Mouse (Mus musculus): ENCODE data around the gene Olfr874.
"Not testable (repeated sequence)": the region's sequence is repeated elsewhere in the genome, so short reads cannot be mapped to it uniquely, and the experiment has no call there.

Gene Olfr874

DNA sequence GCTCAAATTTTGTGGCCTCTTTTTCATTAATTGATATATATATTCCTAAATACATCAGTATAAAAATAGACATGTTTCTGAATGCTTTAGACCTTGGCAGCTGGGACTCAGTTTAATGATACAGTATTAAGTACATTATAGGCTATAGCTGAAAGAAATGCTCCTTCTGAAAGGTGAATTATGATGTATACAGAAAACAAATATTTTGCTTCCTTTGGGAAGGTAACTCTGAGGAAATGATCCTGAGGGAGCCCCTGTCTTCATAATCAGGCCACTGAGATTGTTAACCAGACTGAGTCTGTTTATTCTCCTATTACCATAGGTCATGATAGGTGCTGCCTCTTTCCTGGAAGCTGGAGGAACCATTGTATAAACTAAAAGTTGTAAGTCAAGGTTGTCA, at the start of gene Olfr874:
Gene Olfr874 (plus strand): TSS at position 301 of the 400 bp plus-strand sequence.
- in situ Hi-C loops (cut with MboI, MseI), result no loop called here

DNA sequence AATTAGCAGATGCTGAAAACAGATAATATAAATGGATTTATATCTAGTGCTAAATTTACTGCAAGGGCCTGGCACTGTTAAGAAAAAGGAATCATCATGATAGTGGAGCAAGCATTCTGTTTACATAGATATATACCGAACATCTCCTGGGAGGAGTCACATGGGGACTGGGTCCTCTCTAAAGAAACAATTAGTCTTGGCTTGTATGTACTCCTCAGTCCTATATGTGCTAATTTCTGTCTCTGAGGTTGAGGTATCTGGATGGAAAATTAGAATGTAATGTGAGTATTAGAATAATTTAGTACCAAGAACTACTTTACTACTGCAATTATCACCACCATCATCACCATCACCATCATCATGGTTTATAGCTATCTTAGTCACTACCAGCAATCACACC, 28.8 kb upstream of the Olfr874 start, which contains the start of gene Olfr160:
Gene Olfr160 (minus strand): TSS at position 101 of the 400 bp plus-strand sequence.
- in situ Hi-C loops (cut with MboI, MseI), result no loop called here

DNA sequence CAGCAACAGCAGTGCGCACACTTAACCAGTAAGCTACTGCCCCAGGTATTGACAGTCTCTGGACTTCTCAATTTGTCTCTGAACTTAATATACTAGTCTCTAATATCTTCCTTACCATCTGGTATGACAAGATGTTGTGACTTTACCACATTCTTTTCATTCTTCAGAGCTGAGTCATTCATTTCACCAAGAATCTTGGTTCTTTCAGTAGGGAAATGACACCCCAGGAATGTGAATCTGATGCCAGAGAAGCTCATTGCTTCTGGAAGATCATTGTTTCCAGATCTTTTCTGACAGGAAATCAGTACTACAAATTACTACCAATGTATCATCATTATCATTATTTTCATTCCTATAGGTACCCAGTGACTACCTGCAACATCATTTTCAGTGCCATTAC, 10.6 kb upstream of the Olfr874 start:
- in situ Hi-C loops (cut with MboI, MseI), result no loop called here

DNA sequence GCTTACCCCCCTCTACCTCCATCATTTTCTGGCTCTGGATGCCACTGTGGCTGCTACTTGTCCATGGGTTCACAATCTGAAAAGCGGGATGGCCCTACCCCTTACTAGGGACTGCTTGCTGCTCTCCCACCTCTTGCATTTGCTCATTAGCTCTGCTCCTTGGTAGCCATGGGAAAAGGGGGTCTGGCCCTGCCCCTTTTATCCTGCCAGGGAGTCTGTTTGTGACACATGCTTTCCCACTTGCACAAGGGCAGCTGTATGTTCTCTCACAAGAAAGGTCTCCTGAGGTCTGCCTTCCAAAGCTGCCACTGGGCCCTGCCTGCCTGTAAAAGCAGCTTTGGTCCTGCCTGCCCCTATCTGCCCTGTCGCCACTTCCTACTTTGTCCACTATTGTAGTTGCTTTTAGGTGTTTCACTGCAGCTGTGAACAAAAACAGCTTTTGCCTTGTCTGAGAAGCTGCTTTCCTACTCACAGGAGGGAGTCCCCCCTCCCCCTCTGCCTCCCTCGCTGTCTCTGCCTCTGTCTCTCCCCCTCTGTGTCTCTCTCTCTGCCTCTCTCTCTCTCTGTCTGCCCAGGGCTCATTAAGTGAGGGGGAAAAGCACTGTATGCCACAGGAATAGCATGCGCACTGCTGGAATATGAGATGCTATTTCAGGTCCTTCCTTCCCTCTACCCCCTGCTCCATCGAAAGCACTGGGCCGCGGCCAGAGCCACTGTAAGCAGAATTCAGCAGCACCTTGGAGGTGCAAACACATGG, 5.6 kb downstream of the Olfr874 start:
- in situ Hi-C loops (cut with MboI, MseI), result no loop called here

DNA sequence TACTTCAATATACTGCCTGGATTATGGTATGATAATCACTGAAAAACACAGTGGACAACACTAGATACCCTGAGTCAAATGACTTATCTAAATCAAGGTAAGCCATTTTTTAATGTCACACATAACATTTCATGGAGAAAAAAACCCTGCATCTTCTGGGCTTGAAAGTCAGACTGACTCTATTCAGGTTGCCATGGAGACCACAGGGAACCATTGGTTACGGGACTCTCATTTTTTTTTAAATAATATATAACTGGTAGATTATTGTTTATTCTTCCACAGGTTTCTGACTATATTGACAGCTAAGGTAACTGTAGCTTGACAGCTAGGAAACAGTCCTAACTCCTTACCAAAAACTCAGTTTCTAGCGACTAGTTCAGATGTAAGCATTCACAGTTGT, 6.6 kb downstream of the Olfr874 start:
- in situ Hi-C loops (cut with MboI, MseI), result no loop called here

DNA sequence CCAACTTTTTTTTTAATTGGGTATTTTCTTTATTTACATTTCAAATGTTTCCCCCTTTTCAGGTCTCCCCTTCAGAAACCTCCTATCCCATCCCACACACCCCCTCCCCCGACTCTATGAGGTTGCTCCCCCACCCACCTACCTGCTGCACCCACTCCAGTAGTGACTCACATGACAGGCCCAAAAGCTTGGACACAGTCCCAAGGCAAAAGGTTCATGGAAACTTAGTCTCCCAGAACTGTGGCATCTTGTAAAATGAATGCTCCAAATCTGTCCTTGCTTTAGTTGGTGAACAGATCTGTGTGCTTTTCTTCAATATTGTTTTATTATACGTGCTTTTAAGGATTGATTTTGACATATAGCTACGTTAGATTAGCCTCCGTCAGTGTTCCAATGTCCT, 7.1 kb downstream of the Olfr874 start:
- in situ Hi-C loops (cut with MboI, MseI), result no loop called here

DNA sequence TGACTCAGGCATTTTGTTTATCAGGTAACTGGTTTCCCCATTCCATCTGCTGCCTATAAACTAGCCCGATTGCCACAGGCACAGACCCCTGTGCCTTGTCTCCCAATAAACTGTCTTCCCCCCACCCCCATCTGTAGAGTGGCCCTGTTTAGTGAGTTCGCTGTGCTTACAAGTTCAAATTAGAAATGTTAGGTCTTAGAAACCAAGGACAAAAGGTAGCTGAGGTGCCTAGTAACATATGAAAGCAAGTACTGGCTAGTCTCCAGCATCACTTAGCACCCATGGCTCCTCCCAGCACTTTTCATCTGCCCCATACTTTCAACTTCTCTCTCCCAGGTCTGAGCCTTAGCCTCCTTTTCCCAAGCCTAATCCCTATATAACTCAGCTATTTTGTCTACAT, 16.8 kb downstream of the Olfr874 start:
- in situ Hi-C loops (cut with MboI, MseI), result loop anchor here in 1 of 2 experiments (10.0 kb wide), 1 partner anchor 57 kb away; no protein-coding TSS in a partner anchor

DNA sequence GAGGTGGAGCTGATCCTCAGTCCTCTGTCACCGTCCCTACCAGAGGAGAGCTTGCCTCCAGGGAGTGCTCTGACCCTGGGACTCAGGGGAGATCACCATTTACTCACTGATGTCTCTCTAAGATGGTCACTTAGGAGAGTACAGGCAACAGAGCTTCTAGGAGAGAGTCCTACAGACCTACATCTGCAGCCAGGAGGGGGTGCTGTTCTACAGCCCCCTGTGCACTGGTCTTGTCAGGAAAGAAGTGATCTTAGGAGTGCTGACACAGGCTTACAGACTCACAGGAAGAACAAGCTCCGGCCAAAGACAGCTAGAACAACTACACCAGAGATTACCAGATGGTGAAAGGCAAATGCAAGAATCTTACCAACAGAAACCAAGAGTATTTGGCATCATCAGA, 17.6 kb downstream of the Olfr874 start:
- in situ Hi-C loops (cut with MboI, MseI), result loop anchor here in 1 of 2 experiments (10.0 kb wide), 1 partner anchor 58 kb away; no protein-coding TSS in a partner anchor

DNA sequence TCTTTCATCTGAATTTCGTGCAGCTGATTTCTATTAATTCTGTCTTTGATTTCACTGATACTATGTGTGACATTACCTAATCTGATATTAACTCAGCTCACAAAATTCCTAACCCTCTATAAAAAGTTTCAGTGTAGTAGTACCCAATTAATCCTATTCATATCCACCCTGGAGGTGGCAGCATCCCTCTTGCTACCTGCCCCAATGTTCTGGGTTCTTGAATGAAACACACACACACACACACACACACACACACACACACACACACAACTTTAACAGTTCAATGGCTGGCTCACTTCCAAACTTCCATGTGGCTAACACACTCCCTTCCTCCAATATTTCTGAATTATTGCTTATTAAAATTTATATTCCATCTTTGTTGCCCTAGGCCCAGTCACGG, 25.8 kb downstream of the Olfr874 start:
- in situ Hi-C loops (cut with MboI, MseI), result no loop called here

DNA sequence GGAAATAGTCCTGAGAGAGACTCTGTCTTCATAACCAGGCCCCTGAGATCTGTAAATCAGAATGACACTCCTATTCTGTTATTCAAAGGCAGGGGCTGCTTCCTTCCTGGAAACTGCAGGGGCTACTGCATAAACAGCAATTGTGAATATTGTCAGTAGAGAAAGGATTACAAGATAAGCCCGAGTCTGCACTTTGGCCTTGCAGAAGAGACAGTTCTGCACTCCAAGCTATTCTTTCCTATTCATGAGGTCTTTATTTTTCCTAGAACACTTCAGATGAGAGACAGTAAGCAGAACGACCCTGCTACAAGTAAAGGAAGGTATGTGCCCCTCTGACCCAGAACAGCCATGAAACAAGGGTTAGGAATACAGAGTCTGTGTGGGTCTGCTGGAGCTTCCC, 26.9 kb downstream of the Olfr874 start, which contains the start of gene Olfr875:
Gene Olfr875 (plus strand): TSS at position 99 of the 400 bp plus-strand sequence.
- in situ Hi-C loops (cut with MboI, MseI), result no loop called here

DNA sequence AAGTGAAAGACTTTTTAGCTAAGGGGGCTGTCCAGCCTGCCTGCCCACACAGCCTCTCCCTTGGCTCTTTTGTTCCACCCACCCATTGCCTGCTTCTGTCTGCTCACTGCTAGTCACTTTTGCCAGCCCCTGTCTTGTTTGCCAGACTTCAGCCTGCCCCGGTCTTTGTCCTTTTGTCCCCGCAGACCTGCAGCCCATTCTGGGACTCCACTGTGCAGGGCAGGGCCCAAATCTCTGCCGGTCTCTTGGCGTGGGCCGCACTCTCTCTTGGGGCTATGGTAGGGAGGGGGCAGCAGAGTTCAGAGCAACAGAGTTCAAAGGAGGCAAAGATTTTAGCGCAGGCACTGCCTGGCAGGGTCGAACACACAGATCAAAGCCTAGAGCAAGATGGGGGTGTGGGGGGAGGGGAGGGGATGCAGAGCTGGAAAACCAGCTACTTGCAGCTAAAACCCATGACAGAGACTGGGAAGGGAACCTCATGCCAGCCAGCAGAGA, 37.9 kb downstream of the Olfr874 start:
- in situ Hi-C loops (cut with MboI, MseI), result no loop called here

DNA sequence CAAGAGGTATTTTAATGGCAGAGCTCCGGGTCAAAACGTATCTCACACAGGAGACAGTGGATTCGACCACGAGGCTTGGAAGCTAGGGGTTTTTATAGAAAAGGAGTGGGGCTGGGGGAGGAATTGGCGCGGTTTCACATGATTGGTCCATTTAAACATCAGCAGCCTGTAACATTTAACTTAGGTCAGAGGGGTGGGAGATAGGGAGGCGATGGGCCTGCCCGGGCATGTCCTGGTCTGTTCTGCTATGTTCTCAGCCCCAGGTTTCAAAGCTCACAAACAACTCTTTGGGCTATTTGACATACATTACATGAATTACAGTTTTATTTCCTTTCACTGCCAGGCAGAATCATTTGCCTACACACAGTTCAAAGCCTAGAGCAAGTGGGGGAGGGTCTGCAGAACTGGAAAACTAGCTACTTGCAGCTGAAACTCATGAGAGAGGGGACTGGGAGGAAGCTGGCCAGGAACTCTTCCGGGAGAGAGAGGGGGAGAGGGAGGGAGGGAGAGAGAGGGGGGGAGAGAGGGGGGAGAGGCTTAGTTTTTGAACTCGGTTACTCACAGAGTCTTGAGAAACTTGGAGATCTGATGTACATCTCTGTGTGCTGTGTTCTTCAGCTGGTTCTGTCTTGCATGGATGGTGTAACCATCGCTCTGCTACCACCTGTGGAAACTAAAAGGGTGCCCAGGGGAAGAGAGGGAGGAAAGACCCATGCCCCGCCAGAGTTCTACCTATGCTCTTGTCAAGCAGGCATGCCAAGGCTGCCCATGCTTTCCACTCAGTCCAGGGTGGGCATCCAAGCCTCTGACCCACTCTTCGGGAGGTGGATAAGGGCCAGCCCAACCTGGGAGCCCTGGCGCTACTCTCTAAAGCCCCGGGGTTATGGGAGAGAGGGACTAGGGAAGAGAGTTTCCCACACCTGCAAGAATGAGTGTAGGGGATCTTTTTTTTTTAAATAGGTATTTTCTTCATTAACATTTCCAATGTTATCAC, 38.8 kb downstream of the Olfr874 start:
- in situ Hi-C loops (cut with MboI, MseI), result not testable (repeated sequence)

DNA sequence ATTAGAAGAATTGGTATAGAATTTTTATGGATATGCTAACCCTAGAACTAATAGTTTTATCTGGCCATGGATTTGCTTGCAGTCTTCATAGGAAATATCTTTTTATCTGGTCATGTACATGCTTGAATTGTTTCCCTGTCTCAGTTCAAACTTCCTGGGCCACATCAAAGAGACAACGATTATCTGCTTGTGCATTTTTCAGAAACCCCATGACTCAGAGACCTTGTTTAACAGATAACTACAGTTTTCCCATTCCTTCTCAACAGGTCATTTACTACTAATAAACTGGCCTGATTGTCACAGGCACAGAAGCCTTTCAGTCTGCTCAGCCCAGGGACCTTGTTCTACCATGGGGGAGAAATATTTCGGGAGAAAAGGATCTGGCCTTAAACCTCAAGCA, 41.5 kb downstream of the Olfr874 start:
- in situ Hi-C loops (cut with MboI, MseI), result no loop called here
